Mouse (Mus musculus): ENCODE results near the gene Taar9.

- no peak for TF ChIP-seq CTCF (conservative IDR thresholded peaks at IDR 0.05; ENCODE audit: low read length)
- no peak for TF ChIP-seq NANOG (IDR thresholded peaks at IDR 0.05; ENCODE audit: borderline replicate concordance, low read length)
- no peak for TF ChIP-seq POU5F1 (IDR thresholded peaks at IDR 0.05; ENCODE audit: borderline replicate concordance, low read length)
Observed at GRCm38 (mm10) chr10:24108236-24108635, 1.1 kb downstream of the Taar9 start.

All from E14TG2a.4 (cell line).